Mouse (Mus musculus): ENCODE measurements at regions not wholly inside any gene's neighbourhood (a gene's known extent, or its start where the extent isn't known, plus 50 kb on each side); places are given as distances from the start of the nearest gene placed in this dataset.

- H3K4me2 ChIP-seq (ENCODE audit: low read depth) = no peak overlapping the region
- no peaks in the 10 kb centered on the region for H3K36me3 ChIP-seq (ENCODE audit: control insufficient read depth, insufficient read depth, low read length)
- H3K27me3 ChIP-seq (ENCODE audit: control insufficient read depth, insufficient read depth, low read length) = no peaks in the 10 kb centered on the region
- 90% methylated on average over 5 of the region's 5 CpGs for WGBS
- no peak overlapping the region for H3K9ac ChIP-seq (ENCODE audit: low read length)
- no peak for DNase-seq (ENCODE audit: low spot score)
- no peaks in the 10 kb centered on the region for H3K9me3 ChIP-seq (ENCODE audit: control insufficient read depth, low read length)
- no peak overlapping the region for H3K27ac ChIP-seq (ENCODE audit: low read depth, low read length)
- ATAC-seq (ENCODE audit: insufficient read depth, low FRiP score, low TSS enrichment) = no peak
- no peaks in the 10 kb centered on the region for H3K4me1 ChIP-seq (ENCODE audit: control insufficient read depth, insufficient read depth, low read length)
- H3K4me3 ChIP-seq (ENCODE audit: low read depth, low read length) = no peak overlapping the region
Measured at GRCm38 (mm10) chr8:92506906-92507305, 149.5 kb downstream of the Irx5 start.

DNA sequence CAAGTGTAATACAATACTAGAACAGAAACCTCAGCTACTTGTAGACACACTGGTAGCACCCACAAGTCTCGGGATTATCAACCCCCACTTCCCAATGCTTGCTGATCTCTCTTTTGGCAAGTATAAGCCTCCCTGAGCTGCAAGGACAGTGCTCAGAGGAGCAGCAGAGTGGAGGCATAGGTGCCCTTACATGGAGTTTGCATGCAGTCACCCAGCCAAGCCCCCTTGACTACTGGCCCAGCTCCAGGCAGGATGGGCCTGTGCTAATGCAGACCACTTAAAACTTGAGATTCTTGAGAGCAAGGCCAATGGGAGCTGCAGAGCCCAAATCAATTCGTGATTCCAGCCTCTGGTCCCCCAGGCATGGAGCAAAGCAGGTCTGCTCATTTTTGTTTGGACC lies 158.0 kb downstream of the Irx5 start:
- Histone ChIP-seq H3K9me3 (ENCODE audit: control insufficient read depth, low read length) (no peaks in the 10 kb centered on the region), H3K4me1 (ENCODE audit: control insufficient read depth, insufficient read depth, low read length) (no peaks in the 10 kb centered on the region), H3K4me2 (ENCODE audit: low read depth) (no peak overlapping the region), H3K4me3 (ENCODE audit: low read depth, low read length) (no peak overlapping the region), H3K36me3 (ENCODE audit: control insufficient read depth, insufficient read depth, low read length) (no peaks in the 10 kb centered on the region), H3K9ac (ENCODE audit: low read length) (no peak overlapping the region), H3K27ac (ENCODE audit: low read depth, low read length) (no peak overlapping the region), H3K27me3 (ENCODE audit: control insufficient read depth, insufficient read depth, low read length) (no peaks in the 10 kb centered on the region)
- no peak for ATAC-seq (ENCODE audit: insufficient read depth, low FRiP score, low TSS enrichment)
- no peak for DNase-seq (ENCODE audit: low spot score)
- WGBS = 86% methylated on average over 2 of the region's 2 CpGs

DNA sequence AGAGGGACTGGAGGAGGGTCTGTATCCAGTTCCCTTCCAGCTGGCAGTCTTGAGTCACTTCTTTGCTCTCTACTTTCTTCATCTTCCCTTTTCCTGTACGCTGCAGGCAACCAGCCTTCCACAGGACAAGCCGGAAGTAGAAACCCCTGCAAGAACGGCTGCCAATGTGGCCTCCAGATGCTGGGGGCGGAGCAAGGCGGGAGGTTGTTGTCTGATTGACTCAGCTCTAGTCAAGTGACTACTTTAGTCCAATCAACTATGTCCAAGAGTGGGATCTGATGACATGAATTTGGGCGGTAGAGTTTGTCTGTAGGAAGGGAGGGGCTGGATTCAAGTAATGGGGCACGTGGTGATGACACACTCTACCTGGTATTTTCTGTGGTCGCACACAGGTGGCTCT lies 156.1 kb upstream of the Irx6 start:
- ATAC-seq (ENCODE audit: insufficient read depth, low FRiP score, low TSS enrichment) = no peak
- H3K4me3 ChIP-seq (ENCODE audit: low read depth, low read length) = no peak overlapping the region
- H3K4me1 ChIP-seq (ENCODE audit: control insufficient read depth, insufficient read depth, low read length) = no peaks in the 10 kb centered on the region
- no peaks in the 10 kb centered on the region for H3K36me3 ChIP-seq (ENCODE audit: control insufficient read depth, insufficient read depth, low read length)
- DNase-seq (ENCODE audit: low spot score) = no peak
- no peak overlapping the region for H3K9ac ChIP-seq (ENCODE audit: low read length)
- 83% methylated on average over 8 of the region's 8 CpGs for WGBS
- H3K9me3 ChIP-seq (ENCODE audit: control insufficient read depth, low read length) = no peaks in the 10 kb centered on the region
- no peaks in the 10 kb centered on the region for H3K27me3 ChIP-seq (ENCODE audit: control insufficient read depth, insufficient read depth, low read length)
- H3K27ac ChIP-seq (ENCODE audit: low read depth, low read length) = no peak overlapping the region
- no peak overlapping the region for H3K4me2 ChIP-seq (ENCODE audit: low read depth)

- Histone ChIP-seq H3K9me3 (ENCODE audit: control insufficient read depth, low read length) (no peaks in the 10 kb centered on the region), H3K4me3 (ENCODE audit: low read depth, low read length) (no peak overlapping the region), H3K4me1 (ENCODE audit: control insufficient read depth, insufficient read depth, low read length) (no peaks in the 10 kb centered on the region), H3K36me3 (ENCODE audit: control insufficient read depth, insufficient read depth, low read length) (no peaks in the 10 kb centered on the region), H3K4me2 (ENCODE audit: low read depth) (no peak overlapping the region), H3K9ac (ENCODE audit: low read length) (no peak overlapping the region), H3K27ac (ENCODE audit: low read depth, low read length) (no peak overlapping the region), H3K27me3 (ENCODE audit: control insufficient read depth, insufficient read depth, low read length) (no peaks in the 10 kb centered on the region)
- DNase-seq (ENCODE audit: low spot score) (no peak), ATAC-seq (ENCODE audit: insufficient read depth, low FRiP score, low TSS enrichment) (no peak)
- 94% methylated on average over 3 of the region's 3 CpGs for WGBS
Measured at GRCm38 (mm10) chr8:92518486-92518885, 155.6 kb upstream of the Irx6 start.

GRCm38 (mm10) chr8:92522519-92522918 lies 151.6 kb upstream of the Irx6 start:
- no peak for ATAC-seq (ENCODE audit: insufficient read depth, low FRiP score, low TSS enrichment)
- H3K4me1 ChIP-seq (ENCODE audit: control insufficient read depth, insufficient read depth, low read length) = no peaks in the 10 kb centered on the region
- H3K36me3 ChIP-seq (ENCODE audit: control insufficient read depth, insufficient read depth, low read length) = no peaks in the 10 kb centered on the region
- no peak overlapping the region for H3K9ac ChIP-seq (ENCODE audit: low read length)
- no peak overlapping the region for H3K27ac ChIP-seq (ENCODE audit: low read depth, low read length)
- no peak for DNase-seq (ENCODE audit: low spot score)
- no peak overlapping the region for H3K4me2 ChIP-seq (ENCODE audit: low read depth)
- no peaks in the 10 kb centered on the region for H3K27me3 ChIP-seq (ENCODE audit: control insufficient read depth, insufficient read depth, low read length)
- 91% methylated on average over 6 of the region's 6 CpGs for WGBS
- H3K9me3 ChIP-seq (ENCODE audit: control insufficient read depth, low read length) = no peaks in the 10 kb centered on the region
- no peak overlapping the region for H3K4me3 ChIP-seq (ENCODE audit: low read depth, low read length)

- Histone ChIP-seq H3K9me3 (ENCODE audit: control insufficient read depth, low read length) (no peaks in the 10 kb centered on the region), H3K27me3 (ENCODE audit: control insufficient read depth, insufficient read depth, low read length) (no peaks in the 10 kb centered on the region), H3K27ac (ENCODE audit: low read depth, low read length) (no peak overlapping the region), H3K9ac (ENCODE audit: low read length) (no peak overlapping the region), H3K4me3 (ENCODE audit: low read depth, low read length) (no peak overlapping the region), H3K4me1 (ENCODE audit: control insufficient read depth, insufficient read depth, low read length) (no peaks in the 10 kb centered on the region), H3K36me3 (ENCODE audit: control insufficient read depth, insufficient read depth, low read length) (no peaks in the 10 kb centered on the region), H3K4me2 (ENCODE audit: low read depth) (no peak overlapping the region)
- 64% methylated on average over 11 of the region's 11 CpGs for WGBS
- peak; percentile 23 for DNase-seq (ENCODE audit: low spot score)
- ATAC-seq (ENCODE audit: insufficient read depth, low FRiP score, low TSS enrichment) = no peak
Measured at GRCm38 (mm10) chr8:92529756-92530155, 144.3 kb upstream of the Irx6 start.

- 64% methylated on average over 2 of the region's 2 CpGs for WGBS
- Histone ChIP-seq H3K4me3 (ENCODE audit: low read depth, low read length) (no peak overlapping the region), H3K4me1 (ENCODE audit: control insufficient read depth, insufficient read depth, low read length) (no peaks in the 10 kb centered on the region), H3K36me3 (ENCODE audit: control insufficient read depth, insufficient read depth, low read length) (no peaks in the 10 kb centered on the region), H3K27me3 (ENCODE audit: control insufficient read depth, insufficient read depth, low read length) (no peaks in the 10 kb centered on the region), H3K9ac (ENCODE audit: low read length) (no peak overlapping the region), H3K27ac (ENCODE audit: low read depth, low read length) (no peak overlapping the region), H3K4me2 (ENCODE audit: low read depth) (no peak overlapping the region), H3K9me3 (ENCODE audit: control insufficient read depth, low read length) (no peaks in the 10 kb centered on the region)
- no peak for ATAC-seq (ENCODE audit: insufficient read depth, low FRiP score, low TSS enrichment)
- DNase-seq (ENCODE audit: low spot score) = no peak
Measured at GRCm38 (mm10) chr8:92540636-92541035, 133.5 kb upstream of the Irx6 start.

- H3K4me3 ChIP-seq (ENCODE audit: low read depth, low read length) = no peak overlapping the region
- no peak overlapping the region for H3K4me2 ChIP-seq (ENCODE audit: low read depth)
- DNase-seq (ENCODE audit: low spot score) = peak; percentile 48
- no peaks in the 10 kb centered on the region for H3K4me1 ChIP-seq (ENCODE audit: control insufficient read depth, insufficient read depth, low read length)
- ATAC-seq (ENCODE audit: insufficient read depth, low FRiP score, low TSS enrichment) = 0 out of 2 replicates have a peak, but pooled peaks have one; percentile 16
- no peaks in the 10 kb centered on the region for H3K36me3 ChIP-seq (ENCODE audit: control insufficient read depth, insufficient read depth, low read length)
- no peaks in the 10 kb centered on the region for H3K9me3 ChIP-seq (ENCODE audit: control insufficient read depth, low read length)
- H3K9ac ChIP-seq (ENCODE audit: low read length) = no peak overlapping the region
- no peaks in the 10 kb centered on the region for H3K27me3 ChIP-seq (ENCODE audit: control insufficient read depth, insufficient read depth, low read length)
- no peak overlapping the region for H3K27ac ChIP-seq (ENCODE audit: low read depth, low read length)
- 46% methylated on average over 17 of the region's 17 CpGs for WGBS
Measured at GRCm38 (mm10) chr8:92545347-92546059, 128.6 kb upstream of the Irx6 start.

DNA sequence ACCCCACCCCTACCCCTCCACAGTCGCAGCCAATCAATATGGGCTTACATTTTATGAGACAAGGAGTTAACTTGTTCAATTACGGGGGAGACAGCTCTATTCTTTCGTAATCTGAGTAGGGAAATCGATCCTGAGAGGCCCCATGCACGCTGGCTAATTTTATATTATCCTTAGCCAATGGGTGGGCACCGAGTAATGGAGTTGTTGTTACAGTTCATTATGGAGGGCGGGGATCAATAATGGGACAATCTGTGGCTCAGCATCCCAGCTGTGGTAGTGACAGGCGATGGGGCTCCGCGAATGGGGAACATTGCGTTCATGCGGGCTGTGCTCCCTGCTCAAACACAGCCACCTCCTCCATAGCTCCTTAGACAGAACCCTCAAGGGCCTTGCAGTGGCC lies 118.9 kb upstream of the Irx6 start:
- Histone ChIP-seq H3K4me3 (ENCODE audit: low read depth, low read length) (no peak overlapping the region), H3K4me1 (ENCODE audit: control insufficient read depth, insufficient read depth, low read length) (no peaks in the 10 kb centered on the region), H3K9me3 (ENCODE audit: control insufficient read depth, low read length) (no peaks in the 10 kb centered on the region), H3K27me3 (ENCODE audit: control insufficient read depth, insufficient read depth, low read length) (no peaks in the 10 kb centered on the region), H3K4me2 (ENCODE audit: low read depth) (no peak overlapping the region), H3K9ac (ENCODE audit: low read length) (peak overlapping the region; percentile 10; the same call in 1 of the 2 replicates), H3K36me3 (ENCODE audit: control insufficient read depth, insufficient read depth, low read length) (no peaks in the 10 kb centered on the region), H3K27ac (ENCODE audit: low read depth, low read length) (0 out of 2 replicates have a peak overlapping the region, but pooled peaks have one; percentile 67)
- 65% methylated on average over 12 of the region's 12 CpGs for WGBS
- no peak for DNase-seq (ENCODE audit: low spot score)
- ATAC-seq (ENCODE audit: insufficient read depth, low FRiP score, low TSS enrichment) = no peak

Data from neural tube, embryonic 11.5 days (tissue).